Mouse (Mus musculus): Measurements from ENCODE around the gene Prkca. TPM values are rescaled to one million over a fixed set of nuclear protein-coding genes. Genes with fewer than 3 reads are reported as not detected.

The Prkca gene
- polyA plus RNA-seq, 1 experiment = 2.8 TPM

DNA sequence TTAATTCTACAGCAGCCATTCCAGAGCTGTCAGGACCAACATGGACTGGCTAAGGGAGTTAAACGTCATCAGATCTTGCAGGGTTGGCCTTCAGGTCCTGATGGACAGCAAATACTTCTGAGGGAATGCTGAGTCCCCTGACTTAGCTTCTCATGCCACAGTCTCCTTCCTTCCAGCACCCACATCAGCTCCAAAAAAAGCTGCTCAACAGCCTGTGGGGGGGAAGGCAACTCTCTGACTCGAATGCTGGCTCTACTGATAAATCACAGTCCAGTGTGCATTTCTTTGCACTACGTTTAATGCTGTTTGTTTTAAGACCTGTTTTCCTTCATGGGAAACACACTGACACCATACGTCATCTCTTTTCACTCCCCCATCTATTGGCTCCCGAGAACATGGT is 215.8 kb downstream of the Prkca start:
- Histone ChIP-seq H3K36me3 (ENCODE audit: control insufficient read depth, insufficient read depth, low read length, poor library complexity, severe bottlenecking) (no peaks in the 10 kb centered on the region), H3K9me3 (replicated peaks; ENCODE audit: control insufficient read depth, insufficient read depth, low read length, poor library complexity, severe bottlenecking) (no peaks in the 10 kb centered on the region), H3K4me3 (ENCODE audit: low read depth, low read length) (no peak overlapping the region), H3K9ac (ENCODE audit: low read depth, poor library complexity, severe bottlenecking) (no peak overlapping the region), H3K4me1 (ENCODE audit: control insufficient read depth, insufficient read depth, low read length) (no peaks in the 10 kb centered on the region), H3K27ac (ENCODE audit: insufficient read depth, low read length) (no peak overlapping the region), H3K27me3 (ENCODE audit: control insufficient read depth, insufficient read depth, low read length, poor library complexity, severe bottlenecking) (no peaks in the 10 kb centered on the region)
- TF ChIP-seq CTCF (IDR thresholded peaks at IDR 0.05; ENCODE audit: low read depth, low read length) (no peak), POLR2A (IDR thresholded peaks at IDR 0.05; ENCODE audit: insufficient read depth, low read length) (no peak), EP300 (IDR thresholded peaks at IDR 0.05; ENCODE audit: insufficient read depth, low read depth, low read length) (no peak)

DNA sequence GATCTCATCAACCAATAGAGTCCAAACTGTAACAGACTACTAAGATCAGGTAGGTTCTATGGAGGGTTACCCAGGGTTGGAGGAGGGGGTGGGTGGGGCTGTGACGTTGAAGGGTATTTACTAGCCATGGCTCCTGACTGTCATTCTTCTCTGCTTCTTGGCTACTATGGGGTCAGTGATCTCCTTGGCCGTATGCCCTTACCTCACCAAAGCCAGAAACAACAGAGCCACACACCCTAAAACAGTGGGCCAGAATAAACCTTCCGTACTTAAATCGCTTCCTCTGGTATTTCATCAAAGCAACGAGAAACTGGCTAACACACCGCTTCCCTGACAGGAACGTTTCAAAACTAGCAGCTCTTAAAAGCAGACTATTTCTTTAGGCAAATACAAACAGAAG is 221.2 kb downstream of the Prkca start:
- H3K36me3 ChIP-seq (ENCODE audit: control insufficient read depth, insufficient read depth, low read length, poor library complexity, severe bottlenecking) = no peaks in the 10 kb centered on the region
- H3K9ac ChIP-seq (ENCODE audit: low read depth, poor library complexity, severe bottlenecking) = no peak overlapping the region
- H3K4me1 ChIP-seq (ENCODE audit: control insufficient read depth, insufficient read depth, low read length) = no peaks in the 10 kb centered on the region
- H3K4me3 ChIP-seq (ENCODE audit: low read depth, low read length) = no peak overlapping the region
- no peaks in the 10 kb centered on the region for H3K9me3 ChIP-seq (replicated peaks; ENCODE audit: control insufficient read depth, insufficient read depth, low read length, poor library complexity, severe bottlenecking)
- H3K27ac ChIP-seq (ENCODE audit: insufficient read depth, low read length) = no peak overlapping the region
- no peak for TF ChIP-seq CTCF (IDR thresholded peaks at IDR 0.05; ENCODE audit: low read depth, low read length)
- no peak for TF ChIP-seq EP300 (IDR thresholded peaks at IDR 0.05; ENCODE audit: insufficient read depth, low read depth, low read length)
- TF ChIP-seq POLR2A (IDR thresholded peaks at IDR 0.05; ENCODE audit: insufficient read depth, low read length) = no peak
- no peaks in the 10 kb centered on the region for H3K27me3 ChIP-seq (ENCODE audit: control insufficient read depth, insufficient read depth, low read length, poor library complexity, severe bottlenecking)

- H3K4me3 ChIP-seq (ENCODE audit: low read depth, low read length) = no peak overlapping the region
- no peaks in the 10 kb centered on the region for H3K27me3 ChIP-seq (ENCODE audit: control insufficient read depth, insufficient read depth, low read length, poor library complexity, severe bottlenecking)
- H3K4me1 ChIP-seq (ENCODE audit: control insufficient read depth, insufficient read depth, low read length) = no peaks in the 10 kb centered on the region
- no peak overlapping the region for H3K9ac ChIP-seq (ENCODE audit: low read depth, poor library complexity, severe bottlenecking)
- H3K36me3 ChIP-seq (ENCODE audit: control insufficient read depth, insufficient read depth, low read length, poor library complexity, severe bottlenecking) = no peaks in the 10 kb centered on the region
- H3K9me3 ChIP-seq (replicated peaks; ENCODE audit: control insufficient read depth, insufficient read depth, low read length, poor library complexity, severe bottlenecking) = no peaks in the 10 kb centered on the region
- TF ChIP-seq CTCF (IDR thresholded peaks at IDR 0.05; ENCODE audit: low read depth, low read length) = no peak
- TF ChIP-seq POLR2A (IDR thresholded peaks at IDR 0.05; ENCODE audit: insufficient read depth, low read length) = no peak
- no peak for TF ChIP-seq EP300 (IDR thresholded peaks at IDR 0.05; ENCODE audit: insufficient read depth, low read depth, low read length)
- no peak overlapping the region for H3K27ac ChIP-seq (ENCODE audit: insufficient read depth, low read length)
Measured at GRCm38 (mm10) chr11:108120708-108121107, 223.0 kb downstream of the Prkca start.

DNA sequence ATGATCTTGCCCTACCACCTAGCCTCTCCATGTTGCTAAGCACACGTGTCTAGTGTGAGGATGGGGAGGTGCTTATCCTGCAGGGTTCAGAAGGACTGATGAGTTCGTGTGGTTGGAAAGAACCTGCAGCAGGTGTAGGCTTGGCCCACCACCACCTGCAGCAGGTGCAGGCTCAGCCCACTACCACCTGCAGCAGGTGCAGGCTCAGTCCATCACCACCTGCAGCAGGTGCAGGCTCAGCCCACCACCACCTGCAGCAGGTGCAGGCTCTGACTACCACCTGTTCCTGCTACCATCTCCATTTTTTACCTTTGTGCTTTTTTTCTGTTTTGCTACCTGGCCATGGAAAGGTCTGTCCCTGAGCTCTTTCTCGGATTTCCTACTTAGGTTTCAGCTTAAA is 223.9 kb downstream of the Prkca start:
- Histone ChIP-seq H3K4me1 (ENCODE audit: control insufficient read depth, insufficient read depth, low read length) (no peaks in the 10 kb centered on the region), H3K36me3 (ENCODE audit: control insufficient read depth, insufficient read depth, low read length, poor library complexity, severe bottlenecking) (no peaks in the 10 kb centered on the region)
- TF ChIP-seq POLR2A (IDR thresholded peaks at IDR 0.05; ENCODE audit: insufficient read depth, low read length) (no peak), EP300 (IDR thresholded peaks at IDR 0.05; ENCODE audit: insufficient read depth, low read depth, low read length) (no peak), CTCF (IDR thresholded peaks at IDR 0.05; ENCODE audit: low read depth, low read length) (no peak)

DNA sequence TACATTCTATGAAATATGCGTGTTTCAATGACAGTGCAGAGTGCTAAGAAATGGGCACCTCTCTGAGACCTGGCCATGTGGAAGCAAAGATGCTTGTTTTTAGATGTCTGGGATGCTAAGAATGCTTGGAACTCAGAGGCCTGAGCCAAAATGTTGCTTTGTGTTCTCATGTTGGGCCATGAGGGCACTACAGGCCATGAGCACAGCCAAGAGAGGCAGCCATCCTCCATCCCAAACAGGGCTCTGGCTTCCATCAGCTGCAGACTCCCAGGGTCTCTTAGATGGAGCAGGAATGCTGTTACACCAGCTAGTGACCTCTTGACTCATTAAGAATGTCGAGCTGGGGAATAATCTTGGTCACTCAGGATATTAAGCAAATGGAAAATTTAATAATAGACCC is 224.9 kb downstream of the Prkca start:
- Histone ChIP-seq H3K9ac (ENCODE audit: low read depth, poor library complexity, severe bottlenecking) (no peak overlapping the region), H3K27me3 (ENCODE audit: control insufficient read depth, insufficient read depth, low read length, poor library complexity, severe bottlenecking) (no peaks in the 10 kb centered on the region), H3K27ac (ENCODE audit: insufficient read depth, low read length) (no peak overlapping the region), H3K4me1 (ENCODE audit: control insufficient read depth, insufficient read depth, low read length) (no peaks in the 10 kb centered on the region), H3K36me3 (ENCODE audit: control insufficient read depth, insufficient read depth, low read length, poor library complexity, severe bottlenecking) (no peaks in the 10 kb centered on the region), H3K4me3 (ENCODE audit: low read depth, low read length) (no peak overlapping the region), H3K9me3 (replicated peaks; ENCODE audit: control insufficient read depth, insufficient read depth, low read length, poor library complexity, severe bottlenecking) (no peaks in the 10 kb centered on the region)
- TF ChIP-seq EP300 (IDR thresholded peaks at IDR 0.05; ENCODE audit: insufficient read depth, low read depth, low read length) = no peak
- no peak for TF ChIP-seq POLR2A (IDR thresholded peaks at IDR 0.05; ENCODE audit: insufficient read depth, low read length)
- no peak for TF ChIP-seq CTCF (IDR thresholded peaks at IDR 0.05; ENCODE audit: low read depth, low read length)

More for the DNA sequence above, 223.9 kb downstream of the Prkca start:
- Histone ChIP-seq H3K4me3 (ENCODE audit: low read depth, low read length) (no peak overlapping the region), H3K9ac (ENCODE audit: low read depth, poor library complexity, severe bottlenecking) (no peak overlapping the region), H3K9me3 (replicated peaks; ENCODE audit: control insufficient read depth, insufficient read depth, low read length, poor library complexity, severe bottlenecking) (no peaks in the 10 kb centered on the region), H3K27ac (ENCODE audit: insufficient read depth, low read length) (no peak overlapping the region), H3K27me3 (ENCODE audit: control insufficient read depth, insufficient read depth, low read length, poor library complexity, severe bottlenecking) (no peaks in the 10 kb centered on the region)

DNA sequence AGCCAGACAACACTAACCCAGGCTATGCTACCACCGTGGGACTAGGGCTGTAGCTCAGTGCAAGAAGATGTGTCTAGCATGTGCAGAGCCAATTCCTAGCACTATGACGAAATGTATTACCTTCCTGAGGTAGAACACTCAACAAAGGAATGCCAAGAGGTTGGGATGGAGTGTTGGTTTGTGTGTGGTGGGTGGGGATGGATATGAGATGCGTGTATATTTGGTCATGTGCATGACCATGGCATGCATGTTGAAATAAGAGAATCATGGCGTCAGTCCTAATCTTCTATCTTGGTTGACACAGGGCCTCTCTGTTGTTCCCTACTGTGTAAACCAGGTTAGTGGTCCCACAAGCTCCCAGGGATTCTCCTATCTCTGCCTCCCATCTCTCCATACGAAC is 225.5 kb downstream of the Prkca start:
- H3K27me3 ChIP-seq (ENCODE audit: control insufficient read depth, insufficient read depth, low read length, poor library complexity, severe bottlenecking) = no peaks in the 10 kb centered on the region
- H3K36me3 ChIP-seq (ENCODE audit: control insufficient read depth, insufficient read depth, low read length, poor library complexity, severe bottlenecking) = no peaks in the 10 kb centered on the region
- H3K9ac ChIP-seq (ENCODE audit: low read depth, poor library complexity, severe bottlenecking) = no peak overlapping the region
- TF ChIP-seq EP300 (IDR thresholded peaks at IDR 0.05; ENCODE audit: insufficient read depth, low read depth, low read length) (no peak), POLR2A (IDR thresholded peaks at IDR 0.05; ENCODE audit: insufficient read depth, low read length) (no peak), CTCF (IDR thresholded peaks at IDR 0.05; ENCODE audit: low read depth, low read length) (no peak)
- no peaks in the 10 kb centered on the region for H3K9me3 ChIP-seq (replicated peaks; ENCODE audit: control insufficient read depth, insufficient read depth, low read length, poor library complexity, severe bottlenecking)
- no peak overlapping the region for H3K27ac ChIP-seq (ENCODE audit: insufficient read depth, low read length)
- no peak overlapping the region for H3K4me3 ChIP-seq (ENCODE audit: low read depth, low read length)
- H3K4me1 ChIP-seq (ENCODE audit: control insufficient read depth, insufficient read depth, low read length) = no peaks in the 10 kb centered on the region
